Mouse (Mus musculus) forebrain, embryonic 11.5 days (tissue): ENCODE measurements around the gene Iscu. TPM values are rescaled to one million over a fixed set of nuclear protein-coding genes. Genes with fewer than 3 reads are reported as not detected.

ENCODE experiments used
- ATAC-seq: fragments of 200-750 bp; cut with Nextera tagmentation; replicated peaks from 2 replicates; pipeline ENCODE4 v1.8.0; 2017; ENCODE audit warnings: moderate TSS enrichment; ENCODE audit not compliant: low FRiP score
- DNase-seq: peaks from one replicate; pipeline ENCODE4 v3.0.0-alpha.2; 2017; ENCODE audit warnings: low spot score
- H3K27ac ChIP-seq: fragments of 300-500 bp; sonication (generic); 2 replicates; pipeline ENCODE4 v1.5.1; 2014; ENCODE audit warnings: low read depth, low read length
- H3K27me3 ChIP-seq: fragments of 300-500 bp; sonication (generic); 2 replicates; pipeline ENCODE4 v1.6.1; 2014; ENCODE audit warnings: mild to moderate bottlenecking, low read length, mixed read lengths; ENCODE audit not compliant: control insufficient read depth, insufficient read depth
- H3K36me3 ChIP-seq: fragments of 300-500 bp; sonication (generic); 2 replicates; pipeline ENCODE4 v1.6.1; 2014; ENCODE audit warnings: mild to moderate bottlenecking, low read length, moderate library complexity, mixed read lengths; ENCODE audit not compliant: control insufficient read depth, insufficient read depth
- H3K4me1 ChIP-seq: fragments of 300-500 bp; sonication (generic); replicated peaks from 2 replicates; pipeline ENCODE4 v1.6.1; 2014; ENCODE audit warnings: low read length, mixed read lengths; ENCODE audit not compliant: control insufficient read depth, insufficient read depth
- H3K4me2 ChIP-seq: fragments of 300-500 bp; sonication (generic); 2 replicates; pipeline ENCODE4 v1.6.1; 2014; ENCODE audit warnings: low read depth, mild to moderate bottlenecking, low read length, moderate library complexity, mixed read lengths; ENCODE audit not compliant: severe bottlenecking
- H3K4me3 ChIP-seq: fragments of 300-500 bp; sonication (generic); 2 replicates; pipeline ENCODE4 v1.5.1; 2014; ENCODE audit warnings: low read depth, low read length
- H3K9ac ChIP-seq: fragments of 300-500 bp; sonication (generic); 2 replicates; pipeline ENCODE4 v1.6.1; 2014; ENCODE audit warnings: low read length
- H3K9me3 ChIP-seq: fragments of 300-500 bp; sonication (generic); 2 replicates; pipeline ENCODE4 v1.6.1; 2016; ENCODE audit warnings: low read length, mixed read lengths; ENCODE audit not compliant: control insufficient read depth
- WGBS: fragments of 180-500 bp; shearing (Covaris S2); extraction: QIAGEN DNeasy Blood & Tissue Kit; methylation state at CpG from one replicate; pipeline ENCODE4 v1.1.7; 2014; 5-methylcytosine and 5-hydroxymethylcytosine counted together
- polyA plus RNA-seq: library from polyadenylated mRNA; unstranded; fragments of >200 nt; fragmentation: Nextera tagmentation; extraction: Ambion mirVana; gene quantifications from 2 replicates; pipeline ENCODE4 v1.2.1, GENCODE M21; 2014

Iscu gene
- polyA plus RNA-seq, 1 experiment from 2014 or later = 99.4 TPM

DNA sequence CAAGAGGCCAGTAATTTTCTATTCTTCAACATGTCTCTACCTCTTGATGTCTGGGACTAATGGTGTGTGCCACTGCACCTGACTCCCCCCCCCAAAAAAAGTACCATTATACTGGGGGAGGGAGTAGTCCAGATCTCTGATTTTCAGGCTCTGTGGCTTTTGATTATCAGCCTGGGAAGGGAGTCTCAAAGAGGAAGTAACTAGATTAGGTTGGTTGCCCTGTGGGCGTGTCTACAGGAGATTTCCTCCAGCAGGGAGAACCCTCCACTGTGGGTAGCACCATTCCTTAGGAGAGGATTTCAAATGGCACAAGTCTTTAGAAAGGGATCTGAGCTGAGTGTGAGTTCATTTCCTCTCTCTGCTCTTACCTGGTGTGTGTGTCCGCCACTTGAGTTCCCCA, 40.1 kb downstream of the Iscu start:
- whole genome bisulfite sequencing = 93% methylated on average over 2 of the region's 2 CpGs
- ATAC-seq (no peak), DNase-seq (no peak)
- H3K4me1 ChIP-seq = peaks cover 3% of the 10 kb centered on the region; the same call in 1 of the 2 replicates
- no peak overlapping the region for H3K9ac ChIP-seq
- no peak overlapping the region for H3K4me3 ChIP-seq
- no peaks in the 10 kb centered on the region for H3K27me3 ChIP-seq
- no peak overlapping the region for H3K4me2 ChIP-seq
- no peak overlapping the region for H3K27ac ChIP-seq
- H3K9me3 ChIP-seq = no peaks in the 10 kb centered on the region; the same call in 1 of the 2 replicates
- H3K36me3 ChIP-seq = no peaks in the 10 kb centered on the region

- 29% methylated on average over 9 of the region's 9 CpGs for WGBS
- Histone ChIP-seq H3K4me2 (no peak overlapping the region), H3K27me3 (no peaks in the 10 kb centered on the region), H3K4me1 (peaks cover 3% of the 10 kb centered on the region; the same call in 1 of the 2 replicates), H3K36me3 (no peaks in the 10 kb centered on the region), H3K27ac (no peak overlapping the region), H3K9ac (no peak overlapping the region), H3K4me3 (no peak overlapping the region), H3K9me3 (no peaks in the 10 kb centered on the region; the same call in 1 of the 2 replicates)
- DNase-seq (no peak), ATAC-seq (no peak)
These were observed 41.1 kb downstream of the Iscu start for GRCm38 (mm10) chr5:113813608-113814007.

- no peaks in the 10 kb centered on the region for H3K27me3 ChIP-seq
- no peak overlapping the region for H3K4me3 ChIP-seq
- WGBS = 39% methylated on average over 27 of the region's 27 CpGs
- peaks cover 3% of the 10 kb centered on the region; the same call in 1 of the 2 replicates for H3K4me1 ChIP-seq
- no peaks in the 10 kb centered on the region; the same call in 1 of the 2 replicates for H3K9me3 ChIP-seq
- no peak overlapping the region for H3K9ac ChIP-seq
- DNase-seq (no peak), ATAC-seq (no peak)
- H3K4me2 ChIP-seq = no peak overlapping the region
- no peak overlapping the region for H3K27ac ChIP-seq
- H3K36me3 ChIP-seq = no peaks in the 10 kb centered on the region
These were observed 41.8 kb downstream of the Iscu start for GRCm38 (mm10) chr5:113814111-113815040.

- 53% methylated on average over 11 of the region's 11 CpGs for WGBS
- H3K4me2 ChIP-seq = no peak overlapping the region
- no peak overlapping the region for H3K9ac ChIP-seq
- no peak overlapping the region for H3K27ac ChIP-seq
- ATAC-seq = no peak
- H3K9me3 ChIP-seq = no peaks in the 10 kb centered on the region; the same call in 1 of the 2 replicates
- peaks cover 3% of the 10 kb centered on the region; the same call in 1 of the 2 replicates for H3K4me1 ChIP-seq
- DNase-seq = no peak
- no peaks in the 10 kb centered on the region for H3K36me3 ChIP-seq
- H3K27me3 ChIP-seq = no peaks in the 10 kb centered on the region
- no peak overlapping the region for H3K4me3 ChIP-seq
These were observed 42.5 kb downstream of the Iscu start for GRCm38 (mm10) chr5:113815041-113815389.

GRCm38 (mm10) chr5:113815638-113816152, 43.1 kb downstream of the Iscu start:
- DNase-seq (peak; percentile 94), ATAC-seq (no peak)
- H3K9ac ChIP-seq = peak overlapping the region; percentile 16; the same call in 1 of the 2 replicates
- H3K36me3 ChIP-seq = no peaks in the 10 kb centered on the region
- H3K4me2 ChIP-seq = no peak overlapping the region
- no peaks in the 10 kb centered on the region; the same call in 1 of the 2 replicates for H3K9me3 ChIP-seq
- H3K4me1 ChIP-seq = peaks cover 3% of the 10 kb centered on the region; the same call in 1 of the 2 replicates
- H3K27me3 ChIP-seq = no peaks in the 10 kb centered on the region
- WGBS = 13% methylated on average over 15 of the region's 15 CpGs
- H3K27ac ChIP-seq = no peak overlapping the region
- H3K4me3 ChIP-seq = no peak overlapping the region

DNA sequence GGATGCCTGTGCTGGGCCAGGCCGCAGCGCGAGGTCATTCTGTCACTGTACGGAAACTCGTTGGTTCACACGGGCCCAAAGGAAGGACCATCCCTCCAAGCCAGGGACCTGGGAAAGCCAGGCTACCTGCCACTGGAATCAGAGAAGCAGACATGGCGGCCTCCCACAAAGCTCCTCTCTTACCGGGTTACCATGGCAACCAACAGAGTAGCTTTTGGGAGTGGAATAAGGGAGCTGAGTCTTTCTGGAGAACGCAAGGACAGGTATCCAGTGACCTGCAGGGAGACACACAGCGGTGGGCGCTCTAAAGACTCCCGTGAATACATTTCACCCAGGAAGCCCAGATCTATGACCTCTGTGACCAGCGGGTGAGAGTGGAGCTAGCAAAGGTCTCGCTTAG, 46.0 kb downstream of the Iscu start:
- WGBS = 67% methylated on average over 14 of the region's 14 CpGs
- no peak for ATAC-seq
- H3K36me3 ChIP-seq = no peaks in the 10 kb centered on the region
- no peak overlapping the region for H3K27ac ChIP-seq
- H3K9ac ChIP-seq = no peak overlapping the region
- DNase-seq = no peak
- H3K4me3 ChIP-seq = no peak overlapping the region
- H3K4me2 ChIP-seq = no peak overlapping the region
- no peaks in the 10 kb centered on the region for H3K9me3 ChIP-seq
- no peaks in the 10 kb centered on the region for H3K27me3 ChIP-seq
- H3K4me1 ChIP-seq = peaks cover 3% of the 10 kb centered on the region; the same call in 1 of the 2 replicates

DNA sequence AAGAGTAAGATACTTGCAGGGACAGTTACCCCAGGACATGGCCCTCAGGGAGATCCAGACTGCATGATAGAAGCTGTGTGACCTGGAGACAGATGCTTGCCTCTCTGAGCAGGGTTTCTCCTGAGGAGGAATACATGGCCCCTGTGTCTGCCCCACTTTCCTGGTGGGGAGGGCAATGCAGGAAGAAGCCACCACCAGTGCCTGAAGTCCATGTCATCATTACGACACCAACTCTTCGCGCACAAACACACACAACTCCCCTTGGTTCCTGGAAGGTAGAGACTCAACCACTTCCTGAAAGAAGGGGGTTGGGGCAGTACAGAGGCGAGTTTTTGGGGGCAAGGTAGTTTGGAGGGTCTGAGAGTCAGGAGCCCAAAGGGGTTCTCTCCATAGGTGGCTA, 51.7 kb downstream of the Iscu start:
- H3K27ac ChIP-seq = no peak overlapping the region
- H3K4me3 ChIP-seq = no peak overlapping the region
- H3K4me1 ChIP-seq = no peaks in the 10 kb centered on the region
- H3K4me2 ChIP-seq = no peak overlapping the region
- no peak for DNase-seq
- 85% methylated on average over 4 of the region's 4 CpGs for WGBS
- no peaks in the 10 kb centered on the region for H3K9me3 ChIP-seq
- H3K9ac ChIP-seq = no peak overlapping the region
- no peaks in the 10 kb centered on the region for H3K27me3 ChIP-seq
- no peaks in the 10 kb centered on the region for H3K36me3 ChIP-seq
- ATAC-seq = no peak

DNA sequence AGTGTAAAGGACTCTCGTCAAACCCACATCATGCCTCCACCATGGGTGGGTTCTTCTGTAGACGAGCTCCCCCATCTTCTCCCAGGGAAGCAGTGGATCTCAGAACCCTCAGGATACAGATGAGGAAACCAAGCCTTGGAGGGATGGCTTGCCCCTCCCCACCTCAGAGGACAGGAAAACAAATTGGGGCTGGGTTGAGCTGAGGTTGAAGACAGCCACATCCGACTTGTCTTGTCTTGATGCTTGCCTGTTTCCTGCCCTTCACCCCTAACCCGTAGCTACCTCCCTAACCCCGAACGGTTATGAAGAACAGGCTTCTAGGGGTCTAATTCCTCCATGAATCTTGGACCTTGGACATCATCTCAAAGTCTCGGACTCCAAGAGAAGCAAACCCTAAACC, 53.0 kb downstream of the Iscu start:
- Histone ChIP-seq H3K4me1 (no peaks in the 10 kb centered on the region), H3K9ac (no peak overlapping the region), H3K27ac (no peak overlapping the region), H3K27me3 (no peaks in the 10 kb centered on the region), H3K4me2 (no peak overlapping the region), H3K9me3 (no peaks in the 10 kb centered on the region), H3K4me3 (no peak overlapping the region), H3K36me3 (no peaks in the 10 kb centered on the region)
- WGBS = 85% methylated on average over 7 of the region's 7 CpGs
- DNase-seq = no peak
- no peak for ATAC-seq
